Mouse (Mus musculus): ENCODE measurements at regions not wholly inside any gene's neighbourhood (a gene's known extent, or its start where the extent isn't known, plus 50 kb on each side); places are given as distances from the start of the nearest gene placed in this dataset.

DNA sequence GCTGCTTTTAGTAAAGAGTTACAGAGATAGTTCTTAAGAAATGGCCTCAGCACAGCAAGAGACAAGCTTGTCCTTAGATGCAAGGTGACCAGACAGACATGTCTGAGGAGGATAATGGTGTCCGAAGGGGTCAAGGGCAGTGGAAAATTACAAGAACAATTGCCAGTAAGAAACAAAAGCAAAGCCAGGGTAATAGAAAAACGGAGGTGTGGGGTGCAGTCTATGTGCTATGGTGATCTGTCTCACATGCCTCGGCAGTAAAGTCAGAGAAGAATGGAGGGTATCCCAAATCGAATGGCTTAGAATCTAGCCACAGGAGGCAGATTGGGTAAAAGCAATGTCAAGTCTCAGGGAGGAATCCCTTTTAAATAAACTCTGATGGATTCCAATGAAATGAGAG, 86.2 kb downstream of the Tmx1 start:
- Histone ChIP-seq H3K4me2 (replicated peaks; ENCODE audit: low read depth, low read length, severe bottlenecking) (no peak overlapping the region), H3K4me3 (replicated peaks; ENCODE audit: low read length) (no peak overlapping the region), H3K9me3 (ENCODE audit: control insufficient read depth, low read length) (no peaks in the 10 kb centered on the region), H3K9ac (ENCODE audit: low read depth, low read length, severe bottlenecking) (no peak overlapping the region), H3K4me1 (ENCODE audit: control insufficient read depth, insufficient read depth, low read length) (peaks cover 6% of the 10 kb centered on the region), H3K36me3 (ENCODE audit: control insufficient read depth, insufficient read depth, low read length) (no peaks in the 10 kb centered on the region), H3K27ac (replicated peaks; ENCODE audit: low read depth, low read length) (no peak overlapping the region), H3K27me3 (ENCODE audit: control insufficient read depth, insufficient read depth, low read length) (no peaks in the 10 kb centered on the region)
- TF ChIP-seq POLR2A (IDR thresholded peaks at IDR 0.05; ENCODE audit: borderline replicate concordance, extremely low read depth, insufficient read depth, insufficient read length) = no peak
- 80% methylated on average over 4 of the region's 4 CpGs for WGBS
- DNase-seq (ENCODE audit: low spot score) (no peak), ATAC-seq (ENCODE audit: low FRiP score, low read depth) (no peak)

DNA sequence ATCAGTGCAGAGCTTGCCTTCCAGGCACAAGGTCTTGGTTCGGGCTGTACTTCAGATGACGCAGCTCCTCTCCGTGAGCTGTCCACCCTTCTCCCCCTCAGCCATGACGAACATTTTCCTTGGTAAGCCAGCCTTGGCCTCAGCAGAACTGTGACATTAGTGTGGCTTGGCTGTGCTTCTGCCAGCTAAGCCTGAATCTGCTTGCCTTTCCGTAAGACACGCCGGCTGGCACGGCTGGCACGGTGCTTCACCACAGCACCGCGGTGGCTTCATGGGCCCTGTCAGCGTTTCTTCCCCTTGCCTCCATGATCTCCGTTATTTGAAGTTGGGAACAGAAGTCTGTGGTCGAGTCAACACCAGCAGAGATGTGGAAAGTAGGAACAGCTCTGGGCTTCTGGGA, 87.0 kb downstream of the Tmx1 start:
- no peak overlapping the region for H3K4me2 ChIP-seq (replicated peaks; ENCODE audit: low read depth, low read length, severe bottlenecking)
- DNase-seq (ENCODE audit: low spot score) = no peak
- no peak overlapping the region for H3K9ac ChIP-seq (ENCODE audit: low read depth, low read length, severe bottlenecking)
- ATAC-seq (ENCODE audit: low FRiP score, low read depth) = no peak
- H3K9me3 ChIP-seq (ENCODE audit: control insufficient read depth, low read length) = no peaks in the 10 kb centered on the region
- H3K27ac ChIP-seq (replicated peaks; ENCODE audit: low read depth, low read length) = no peak overlapping the region
- 92% methylated on average over 14 of the region's 14 CpGs for WGBS
- no peak overlapping the region for H3K4me3 ChIP-seq (replicated peaks; ENCODE audit: low read length)
- H3K36me3 ChIP-seq (ENCODE audit: control insufficient read depth, insufficient read depth, low read length) = no peaks in the 10 kb centered on the region
- TF ChIP-seq POLR2A (IDR thresholded peaks at IDR 0.05; ENCODE audit: borderline replicate concordance, extremely low read depth, insufficient read depth, insufficient read length) = no peak
- no peaks in the 10 kb centered on the region for H3K27me3 ChIP-seq (ENCODE audit: control insufficient read depth, insufficient read depth, low read length)
- H3K4me1 ChIP-seq (ENCODE audit: control insufficient read depth, insufficient read depth, low read length) = peaks cover 13% of the 10 kb centered on the region

DNA sequence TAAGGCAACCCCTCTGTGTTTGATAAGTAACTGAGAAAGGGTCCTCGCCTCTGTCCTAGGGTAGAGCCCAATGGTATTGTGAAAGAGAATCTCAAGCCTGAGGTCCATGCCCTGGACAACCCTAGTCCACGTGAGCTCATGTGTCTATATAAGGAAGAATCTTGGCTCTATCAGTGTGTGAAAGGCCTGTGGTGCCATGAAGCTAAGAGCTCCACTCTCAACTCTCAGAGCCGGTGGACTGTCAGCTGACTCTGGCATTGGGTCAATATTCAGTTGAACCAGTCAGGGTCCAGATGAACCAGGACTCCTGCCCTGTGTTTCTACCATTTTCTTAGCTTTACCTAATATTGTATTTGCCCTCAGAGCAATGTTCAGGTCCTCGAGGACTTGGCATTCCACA, 88.5 kb downstream of the Tmx1 start:
- H3K27ac ChIP-seq (replicated peaks; ENCODE audit: low read depth, low read length) = no peak overlapping the region
- H3K4me3 ChIP-seq (replicated peaks; ENCODE audit: low read length) = no peak overlapping the region
- no peaks in the 10 kb centered on the region for H3K27me3 ChIP-seq (ENCODE audit: control insufficient read depth, insufficient read depth, low read length)
- no peak overlapping the region for H3K9ac ChIP-seq (ENCODE audit: low read depth, low read length, severe bottlenecking)
- DNase-seq (ENCODE audit: low spot score) (no peak), ATAC-seq (ENCODE audit: low FRiP score, low read depth) (no peak)
- no peaks in the 10 kb centered on the region for H3K9me3 ChIP-seq (ENCODE audit: control insufficient read depth, low read length)
- no peaks in the 10 kb centered on the region for H3K36me3 ChIP-seq (ENCODE audit: control insufficient read depth, insufficient read depth, low read length)
- peaks cover 15% of the 10 kb centered on the region for H3K4me1 ChIP-seq (ENCODE audit: control insufficient read depth, insufficient read depth, low read length)
- WGBS = 90% methylated on average over 4 of the region's 4 CpGs
- no peak for TF ChIP-seq POLR2A (IDR thresholded peaks at IDR 0.05; ENCODE audit: borderline replicate concordance, extremely low read depth, insufficient read depth, insufficient read length)
- H3K4me2 ChIP-seq (replicated peaks; ENCODE audit: low read depth, low read length, severe bottlenecking) = no peak overlapping the region

DNA sequence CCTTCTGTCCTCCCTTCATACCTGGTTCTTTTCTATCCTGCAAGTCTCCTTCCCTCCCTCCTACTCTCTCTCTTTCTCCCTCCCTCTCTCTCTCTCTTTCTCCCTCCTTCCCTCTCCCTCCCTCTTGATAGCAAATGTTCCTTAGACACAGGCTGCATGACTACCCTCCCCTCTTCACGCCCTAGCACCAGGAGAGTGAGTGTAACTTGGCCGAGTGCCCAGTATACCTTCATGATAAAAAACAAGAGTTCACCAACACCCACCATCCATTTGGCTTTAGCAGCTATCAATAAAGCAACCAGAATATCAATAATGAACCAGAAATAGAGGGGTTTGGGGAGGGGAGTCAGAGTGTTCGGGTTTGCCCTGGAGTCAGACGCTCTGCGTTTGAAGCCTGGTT, 90.4 kb downstream of the Tmx1 start:
- no peaks in the 10 kb centered on the region for H3K36me3 ChIP-seq (ENCODE audit: control insufficient read depth, insufficient read depth, low read length)
- no peak for ATAC-seq (ENCODE audit: low FRiP score, low read depth)
- H3K4me2 ChIP-seq (replicated peaks; ENCODE audit: low read depth, low read length, severe bottlenecking) = no peak overlapping the region
- H3K9ac ChIP-seq (ENCODE audit: low read depth, low read length, severe bottlenecking) = no peak overlapping the region
- 16% methylated on average over 5 of the region's 5 CpGs for WGBS
- peaks cover 15% of the 10 kb centered on the region for H3K4me1 ChIP-seq (ENCODE audit: control insufficient read depth, insufficient read depth, low read length)
- DNase-seq (ENCODE audit: low spot score) = no peak
- no peaks in the 10 kb centered on the region for H3K9me3 ChIP-seq (ENCODE audit: control insufficient read depth, low read length)
- no peak overlapping the region for H3K4me3 ChIP-seq (replicated peaks; ENCODE audit: low read length)
- no peaks in the 10 kb centered on the region for H3K27me3 ChIP-seq (ENCODE audit: control insufficient read depth, insufficient read depth, low read length)
- TF ChIP-seq POLR2A (IDR thresholded peaks at IDR 0.05; ENCODE audit: borderline replicate concordance, extremely low read depth, insufficient read depth, insufficient read length) = no peak
- no peak overlapping the region for H3K27ac ChIP-seq (replicated peaks; ENCODE audit: low read depth, low read length)

DNA sequence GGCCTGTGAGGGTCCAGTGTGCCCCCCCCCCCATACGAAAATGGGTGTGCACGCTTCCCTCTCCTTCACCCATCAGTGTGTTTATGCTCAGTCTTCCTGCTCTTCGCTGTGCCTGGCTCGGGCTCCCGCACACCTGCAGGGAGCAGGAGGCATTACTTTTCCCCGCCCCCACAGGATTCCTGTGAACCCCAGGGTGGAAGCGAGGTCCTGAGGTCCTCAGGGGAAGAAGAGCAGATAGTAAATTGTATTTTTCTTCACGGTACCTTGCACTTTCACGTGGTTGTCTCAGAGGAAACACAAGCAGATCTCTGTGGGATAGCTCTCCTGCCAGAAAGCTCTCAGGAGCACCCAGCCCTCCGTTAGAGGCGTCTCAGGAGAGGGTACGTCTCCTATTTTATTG, 91.4 kb downstream of the Tmx1 start:
- ATAC-seq (ENCODE audit: low FRiP score, low read depth) = no peak
- Histone ChIP-seq H3K9ac (ENCODE audit: low read depth, low read length, severe bottlenecking) (no peak overlapping the region), H3K4me2 (replicated peaks; ENCODE audit: low read depth, low read length, severe bottlenecking) (no peak overlapping the region), H3K27ac (replicated peaks; ENCODE audit: low read depth, low read length) (peak overlapping the region; percentile 28; the same call in 1 of the 2 replicates), H3K36me3 (ENCODE audit: control insufficient read depth, insufficient read depth, low read length) (no peaks in the 10 kb centered on the region), H3K27me3 (ENCODE audit: control insufficient read depth, insufficient read depth, low read length) (no peaks in the 10 kb centered on the region), H3K9me3 (ENCODE audit: control insufficient read depth, low read length) (no peaks in the 10 kb centered on the region), H3K4me1 (ENCODE audit: control insufficient read depth, insufficient read depth, low read length) (peaks cover 15% of the 10 kb centered on the region), H3K4me3 (replicated peaks; ENCODE audit: low read length) (no peak overlapping the region)
- no peak for DNase-seq (ENCODE audit: low spot score)
- 26% methylated on average over 12 of the region's 12 CpGs for WGBS
- no peak for TF ChIP-seq POLR2A (IDR thresholded peaks at IDR 0.05; ENCODE audit: borderline replicate concordance, extremely low read depth, insufficient read depth, insufficient read length)

All from limb, embryonic 14.5 days (tissue).